Mouse (Mus musculus): ENCODE measurements around the gene Osbp2. TPM values are rescaled to one million over a fixed set of nuclear protein-coding genes. Genes with fewer than 3 reads are reported as not detected.

The Osbp2 gene
- polyA plus RNA-seq, 1 experiment from 2014 or later: 0.34 TPM

DNA sequence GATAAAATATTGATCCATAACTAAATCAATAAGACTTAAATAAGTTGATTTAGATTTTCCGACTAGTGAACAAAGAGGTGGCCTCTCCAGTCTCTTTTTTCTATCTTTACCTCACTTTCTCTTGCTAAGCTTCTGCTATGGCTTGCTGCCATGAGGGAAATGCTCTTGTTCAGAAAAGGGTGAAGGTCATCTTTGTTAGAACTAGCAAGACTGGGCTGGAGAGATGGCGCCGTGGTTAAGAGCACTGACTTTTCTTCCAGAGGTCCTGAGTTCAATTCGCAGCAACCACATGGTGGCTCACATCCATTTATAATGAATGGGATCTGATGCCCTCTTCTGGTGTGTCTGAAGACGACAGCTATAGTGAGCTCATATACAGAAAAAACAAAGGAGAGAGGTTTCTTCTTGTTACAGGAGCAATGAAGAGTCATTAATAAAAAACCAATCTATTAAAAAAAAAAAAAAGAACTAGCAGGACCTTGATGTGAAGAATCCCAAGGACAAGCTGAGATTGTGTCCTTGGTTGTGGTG, 167.6 kb downstream of the Osbp2 start:
- no peak for DNase-seq (ENCODE audit: low spot score)
- no peak overlapping the region for H3K4me3 ChIP-seq
- H3K27ac ChIP-seq: no peak overlapping the region
- no peaks in the 10 kb centered on the region for H3K9me3 ChIP-seq (replicated peaks)
- peaks cover 24% of the 10 kb centered on the region for H3K36me3 ChIP-seq
- H3K4me1 ChIP-seq: no peaks in the 10 kb centered on the region
- H3K27me3 ChIP-seq (ENCODE audit: low read depth, poor library complexity, severe bottlenecking): no peaks in the 10 kb centered on the region
- 87% methylated on average over 5 of the region's 5 CpGs for WGBS

DNA sequence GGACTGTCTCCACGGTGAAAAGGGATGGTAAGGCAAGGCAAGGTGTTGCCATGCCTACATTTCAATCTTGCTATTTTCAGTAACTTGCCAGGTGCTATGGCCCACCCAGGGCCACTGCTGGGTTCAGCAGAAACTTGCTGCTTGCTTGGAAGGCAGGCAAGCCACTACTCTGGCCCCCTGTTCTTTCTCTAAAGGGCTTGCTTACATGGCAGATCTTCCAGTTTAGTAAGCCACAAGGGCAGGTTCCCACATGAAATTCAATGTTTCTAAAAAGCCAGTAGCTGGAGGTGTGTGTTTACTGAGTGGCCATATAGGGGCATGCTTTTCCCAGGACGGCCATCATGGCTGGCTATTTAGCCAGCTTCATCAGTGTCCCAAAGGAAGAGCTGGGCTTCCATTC, 172.0 kb downstream of the Osbp2 start:
- H3K27me3 ChIP-seq (ENCODE audit: low read depth, poor library complexity, severe bottlenecking): no peaks in the 10 kb centered on the region
- WGBS: 89% methylated on average over 2 of the region's 2 CpGs
- no peak overlapping the region for H3K4me3 ChIP-seq
- no peaks in the 10 kb centered on the region for H3K9me3 ChIP-seq (replicated peaks)
- DNase-seq (ENCODE audit: low spot score): no peak
- H3K27ac ChIP-seq: no peak overlapping the region
- H3K36me3 ChIP-seq: peaks cover 68% of the 10 kb centered on the region
- no peaks in the 10 kb centered on the region for H3K4me1 ChIP-seq

DNA sequence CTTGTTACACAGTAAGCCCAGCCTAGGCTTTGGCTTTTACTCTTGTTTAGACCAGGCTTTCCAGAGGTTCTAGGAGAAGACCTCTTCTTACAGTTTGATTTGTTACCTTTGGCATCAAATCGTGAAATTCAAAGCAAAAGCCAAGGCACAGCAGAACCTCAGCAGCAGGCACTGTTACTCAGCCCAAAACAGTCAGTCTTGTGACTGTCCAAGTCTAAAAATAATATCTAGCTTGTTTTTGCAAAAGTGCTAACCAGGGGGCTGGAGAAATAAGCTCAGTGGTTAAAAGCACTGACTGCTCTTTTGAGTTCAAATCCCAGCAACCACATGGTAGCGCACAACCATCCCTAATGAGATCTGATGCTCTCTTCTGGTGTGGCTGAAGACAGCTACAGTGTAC, 176.8 kb downstream of the Osbp2 start:
- no peak overlapping the region for H3K4me3 ChIP-seq
- no peaks in the 10 kb centered on the region for H3K9me3 ChIP-seq (replicated peaks)
- H3K27ac ChIP-seq: no peak overlapping the region
- 91% methylated on average over 2 of the region's 2 CpGs for WGBS
- H3K27me3 ChIP-seq (ENCODE audit: low read depth, poor library complexity, severe bottlenecking): no peaks in the 10 kb centered on the region
- DNase-seq (ENCODE audit: low spot score): no peak
- H3K4me1 ChIP-seq: no peaks in the 10 kb centered on the region
- H3K36me3 ChIP-seq: peaks cover 100% of the 10 kb centered on the region

DNA sequence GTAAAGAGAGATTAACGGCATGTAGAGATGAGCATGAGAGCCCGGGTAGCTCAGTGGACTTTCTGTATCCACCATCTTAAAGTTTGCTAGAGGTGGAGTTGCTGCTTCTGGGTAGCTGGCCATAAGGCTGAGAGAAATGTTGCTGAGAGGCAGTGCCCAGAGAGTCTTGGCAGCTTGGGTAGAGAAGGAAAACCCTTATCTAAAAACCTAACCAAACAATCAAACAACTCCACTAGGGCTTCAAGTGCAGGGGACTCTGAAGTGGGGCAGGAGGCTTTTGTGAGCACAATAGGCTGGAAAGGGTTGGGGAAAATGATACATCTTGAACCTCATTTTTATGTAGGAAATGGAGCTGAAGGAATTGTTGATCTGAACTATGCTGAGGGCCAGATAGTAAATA, 177.4 kb downstream of the Osbp2 start:
- H3K9me3 ChIP-seq (replicated peaks): no peaks in the 10 kb centered on the region
- no peak overlapping the region for H3K4me3 ChIP-seq
- peaks cover 100% of the 10 kb centered on the region for H3K36me3 ChIP-seq
- no peak for DNase-seq (ENCODE audit: low spot score)
- H3K27ac ChIP-seq: no peak overlapping the region
- no peaks in the 10 kb centered on the region for H3K4me1 ChIP-seq
- no peaks in the 10 kb centered on the region for H3K27me3 ChIP-seq (ENCODE audit: low read depth, poor library complexity, severe bottlenecking)
- 92% methylated on average over 2 of the region's 2 CpGs for WGBS

DNA sequence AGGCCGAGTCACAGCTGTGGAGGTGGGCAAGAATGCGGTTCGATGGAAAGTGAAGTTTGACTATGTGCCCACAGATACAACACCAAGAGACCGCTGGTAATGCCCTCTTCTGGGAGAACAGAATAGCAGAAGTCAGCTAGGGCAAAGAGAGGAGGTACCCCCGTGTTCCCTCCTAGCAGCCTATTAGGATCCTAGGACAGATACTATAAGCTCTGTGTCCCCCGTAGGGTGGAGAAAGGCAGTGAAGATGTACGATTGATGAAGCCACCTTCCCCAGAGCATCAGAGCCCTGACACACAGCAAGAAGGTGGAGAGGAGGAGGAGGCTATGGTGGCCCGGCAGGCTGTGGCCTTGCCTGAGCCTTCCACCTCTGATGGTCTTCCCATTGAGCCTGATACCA, 178.3 kb downstream of the Osbp2 start:
- Histone ChIP-seq H3K4me3 (no peak overlapping the region), H3K36me3 (peaks cover 100% of the 10 kb centered on the region), H3K27me3 (ENCODE audit: low read depth, poor library complexity, severe bottlenecking) (no peaks in the 10 kb centered on the region), H3K9me3 (replicated peaks) (no peaks in the 10 kb centered on the region), H3K4me1 (no peaks in the 10 kb centered on the region), H3K27ac (no peak overlapping the region)
- no peak for DNase-seq (ENCODE audit: low spot score)
- WGBS: 96% methylated on average over 8 of the region's 8 CpGs

DNA sequence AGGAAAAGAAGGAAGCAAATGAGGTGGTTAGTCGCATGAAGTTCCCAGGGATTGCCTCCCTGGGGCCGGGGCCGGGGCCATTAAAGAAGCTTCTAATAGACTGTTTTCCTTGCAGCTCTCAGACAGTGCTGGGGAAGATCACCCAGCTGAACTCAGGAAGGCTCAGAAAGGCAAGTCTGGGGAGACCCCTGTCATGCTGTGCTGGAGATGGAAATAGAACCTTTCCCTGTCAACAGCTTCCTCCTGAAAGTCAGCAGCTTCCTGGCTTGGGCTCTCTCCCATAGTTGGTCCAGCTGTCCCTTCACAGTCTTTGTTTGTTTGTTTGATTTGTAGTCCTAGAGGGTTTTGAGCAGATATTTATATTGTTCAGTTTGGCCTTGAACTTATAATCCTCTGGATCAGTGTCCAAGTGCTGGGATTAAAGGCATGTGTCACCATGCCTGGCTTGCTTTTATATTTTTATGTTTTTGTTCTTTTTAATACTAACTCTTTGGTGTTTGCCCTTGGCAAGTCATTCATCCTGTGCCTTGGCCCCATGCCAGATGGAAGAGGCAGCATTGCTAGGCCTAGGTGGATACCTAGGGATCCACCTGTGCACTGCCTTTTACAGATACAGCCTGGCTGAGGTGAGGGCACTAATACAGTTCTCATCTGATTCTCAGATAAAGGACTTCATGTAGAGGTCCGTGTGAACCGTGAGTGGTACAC, 178.8 kb downstream of the Osbp2 start:
- Histone ChIP-seq H3K4me1 (no peaks in the 10 kb centered on the region), H3K36me3 (peaks cover 100% of the 10 kb centered on the region)
- 93% methylated on average over 5 of the region's 5 CpGs for WGBS

DNA sequence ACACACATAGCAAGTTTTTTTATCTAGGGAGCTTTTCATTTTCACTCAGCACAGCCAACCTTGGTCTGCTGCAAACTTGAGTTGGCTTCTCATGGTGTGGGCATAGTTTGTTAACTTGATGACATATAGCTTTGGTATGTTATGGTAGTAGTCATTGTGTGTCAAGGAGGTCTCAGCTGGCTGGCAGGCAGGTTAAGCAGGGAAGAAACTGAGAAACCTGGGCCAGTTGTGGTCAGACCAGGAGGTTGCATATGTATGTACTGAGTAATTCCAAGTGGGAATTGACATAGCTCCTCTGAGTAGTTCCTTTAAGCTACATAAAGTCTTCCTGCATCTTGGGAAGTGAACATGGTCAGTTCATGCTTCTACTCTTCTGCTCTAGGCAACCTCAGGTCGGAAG, 179.5 kb downstream of the Osbp2 start:
- no peak overlapping the region for H3K4me3 ChIP-seq
- H3K4me1 ChIP-seq: no peaks in the 10 kb centered on the region
- DNase-seq (ENCODE audit: low spot score): no peak

More for the DNA sequence above, 178.8 kb downstream of the Osbp2 start:
- H3K27me3 ChIP-seq (ENCODE audit: low read depth, poor library complexity, severe bottlenecking): no peaks in the 10 kb centered on the region
- H3K27ac ChIP-seq: no peak overlapping the region
- no peak for DNase-seq (ENCODE audit: low spot score)
- no peak overlapping the region for H3K4me3 ChIP-seq
- no peaks in the 10 kb centered on the region for H3K9me3 ChIP-seq (replicated peaks)

DNA sequence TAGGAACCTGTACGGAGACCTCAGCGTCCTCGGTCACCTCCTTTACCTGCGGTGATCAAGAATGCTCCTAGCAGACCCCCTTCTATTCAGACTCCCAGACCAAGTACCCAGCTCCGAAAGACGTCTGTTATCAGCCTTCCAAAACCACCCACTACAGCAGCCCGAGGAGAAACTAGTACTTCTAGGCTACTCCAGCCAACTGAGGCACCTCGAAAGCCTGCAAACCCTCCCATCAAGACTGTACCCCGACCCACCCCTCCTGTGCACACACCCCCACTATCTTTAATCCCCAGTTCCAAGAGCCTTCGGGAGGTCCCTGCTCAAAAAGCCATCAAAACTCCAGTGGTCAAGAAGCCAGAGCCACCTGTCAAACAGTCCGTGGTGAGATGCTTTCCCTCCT, 180.0 kb downstream of the Osbp2 start:
- Histone ChIP-seq H3K4me3 (no peak overlapping the region), H3K27ac (no peak overlapping the region), H3K36me3 (peaks cover 100% of the 10 kb centered on the region), H3K27me3 (ENCODE audit: low read depth, poor library complexity, severe bottlenecking) (no peaks in the 10 kb centered on the region), H3K4me1 (no peaks in the 10 kb centered on the region), H3K9me3 (replicated peaks) (no peaks in the 10 kb centered on the region)
- 96% methylated on average over 11 of the region's 11 CpGs for WGBS
- DNase-seq (ENCODE audit: low spot score): no peak

More for the DNA sequence above, 179.5 kb downstream of the Osbp2 start:
- 100% methylated on average over 1 of the region's 1 CpGs for WGBS
- Histone ChIP-seq H3K9me3 (replicated peaks) (no peaks in the 10 kb centered on the region), H3K27ac (no peak overlapping the region), H3K27me3 (ENCODE audit: low read depth, poor library complexity, severe bottlenecking) (no peaks in the 10 kb centered on the region), H3K36me3 (peaks cover 100% of the 10 kb centered on the region)

DNA sequence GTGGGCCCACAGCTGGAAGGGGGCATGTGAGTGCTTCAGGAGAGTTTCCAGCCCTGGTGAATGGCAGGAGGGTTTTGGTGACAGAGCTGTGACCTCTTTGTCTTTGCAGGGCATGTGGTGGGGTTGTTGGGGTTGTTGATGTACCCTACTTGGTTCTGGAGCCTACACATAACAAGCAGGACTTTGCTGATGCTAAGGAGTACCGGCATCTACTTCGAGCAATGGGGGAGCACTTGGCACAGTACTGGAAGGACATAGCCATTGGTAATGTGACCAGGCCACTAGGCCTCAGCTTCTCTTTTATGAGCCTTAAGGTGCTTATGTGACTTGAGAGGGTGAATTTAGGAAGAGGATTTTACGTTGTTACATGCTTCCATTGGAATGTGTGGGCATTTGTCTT, 183.9 kb downstream of the Osbp2 start:
- 96% methylated on average over 3 of the region's 3 CpGs for WGBS
- H3K36me3 ChIP-seq: peaks cover 100% of the 10 kb centered on the region

DNA sequence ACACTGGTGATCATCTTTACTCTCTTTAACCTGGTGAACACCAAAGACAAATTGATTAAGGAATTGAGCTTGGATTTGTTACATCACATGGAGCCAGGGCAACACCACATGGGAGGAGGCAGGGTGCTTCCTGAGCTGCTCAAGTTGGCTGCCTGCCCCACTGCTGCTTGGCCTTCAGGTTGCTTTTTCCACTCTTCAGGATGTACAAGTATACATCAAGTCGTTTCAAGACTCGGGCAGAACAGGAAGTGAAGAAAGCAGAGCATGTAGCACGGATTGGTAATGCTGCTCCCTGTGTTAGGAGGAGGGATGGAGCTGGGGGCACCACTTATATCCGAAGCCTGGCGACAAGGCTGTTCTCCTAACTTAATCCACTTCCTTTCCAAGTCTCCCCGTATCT, 186.5 kb downstream of the Osbp2 start:
- 88% methylated on average over 6 of the region's 6 CpGs for WGBS
- H3K4me1 ChIP-seq: no peaks in the 10 kb centered on the region
- no peaks in the 10 kb centered on the region for H3K27me3 ChIP-seq (ENCODE audit: low read depth, poor library complexity, severe bottlenecking)
- H3K4me3 ChIP-seq: no peak overlapping the region
- H3K9me3 ChIP-seq (replicated peaks): no peaks in the 10 kb centered on the region
- H3K27ac ChIP-seq: no peak overlapping the region
- DNase-seq (ENCODE audit: low spot score): no peak
- peaks cover 100% of the 10 kb centered on the region for H3K36me3 ChIP-seq

More for the DNA sequence above, 183.9 kb downstream of the Osbp2 start:
- H3K27ac ChIP-seq: no peak overlapping the region
- no peak overlapping the region for H3K4me3 ChIP-seq
- no peaks in the 10 kb centered on the region for H3K4me1 ChIP-seq
- DNase-seq (ENCODE audit: low spot score): no peak
- no peaks in the 10 kb centered on the region for H3K9me3 ChIP-seq (replicated peaks)
- H3K27me3 ChIP-seq (ENCODE audit: low read depth, poor library complexity, severe bottlenecking): no peaks in the 10 kb centered on the region

DNA sequence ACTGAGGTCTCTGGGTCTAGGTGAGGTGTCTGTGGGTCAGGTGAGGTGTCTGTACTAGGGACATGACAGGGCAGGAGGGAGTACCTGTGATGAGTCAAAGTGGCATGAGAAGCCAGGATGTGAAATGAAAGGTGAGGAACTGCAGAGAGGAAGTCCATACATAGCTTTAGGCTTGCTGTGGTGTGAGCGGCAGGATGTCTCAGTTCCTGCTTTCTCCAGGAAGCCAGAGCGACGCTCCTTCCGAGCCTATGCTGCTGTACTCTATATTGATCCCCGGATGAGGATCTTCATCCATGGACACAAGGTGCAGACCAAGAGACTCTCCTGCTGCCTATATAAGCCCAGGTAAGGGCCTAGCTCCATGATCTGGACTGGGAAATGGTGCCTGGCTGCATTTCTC, 187.3 kb downstream of the Osbp2 start:
- 75% methylated on average over 5 of the region's 5 CpGs for WGBS
- Histone ChIP-seq H3K36me3 (peaks cover 100% of the 10 kb centered on the region), H3K4me3 (no peak overlapping the region), H3K4me1 (no peaks in the 10 kb centered on the region), H3K27me3 (ENCODE audit: low read depth, poor library complexity, severe bottlenecking) (no peaks in the 10 kb centered on the region), H3K9me3 (replicated peaks) (no peaks in the 10 kb centered on the region), H3K27ac (no peak overlapping the region)
- no peak for DNase-seq (ENCODE audit: low spot score)

DNA sequence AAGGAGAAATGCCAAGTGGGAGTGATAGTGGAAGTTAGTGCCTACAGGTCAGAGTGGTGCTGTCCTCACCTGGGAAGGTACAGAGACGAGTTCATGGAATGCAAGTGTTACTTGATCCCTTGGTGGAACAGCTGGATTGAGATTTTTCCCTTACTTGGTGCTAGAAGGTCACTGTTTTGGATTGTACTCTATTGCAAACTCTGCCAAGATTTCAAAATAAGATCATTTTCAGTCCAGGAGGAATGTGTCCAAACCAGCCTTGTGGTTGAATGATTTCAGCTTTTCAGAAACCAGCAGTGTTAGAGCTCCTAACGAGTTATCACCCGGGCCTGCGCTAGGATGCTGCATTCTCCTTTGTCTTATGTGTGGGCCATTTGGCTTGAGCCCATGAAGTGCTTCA, 189.2 kb downstream of the Osbp2 start:
- Histone ChIP-seq H3K4me3 (no peak overlapping the region), H3K27ac (no peak overlapping the region), H3K9me3 (replicated peaks) (no peaks in the 10 kb centered on the region), H3K27me3 (ENCODE audit: low read depth, poor library complexity, severe bottlenecking) (no peaks in the 10 kb centered on the region), H3K36me3 (peaks cover 100% of the 10 kb centered on the region), H3K4me1 (no peaks in the 10 kb centered on the region)
- no peak for DNase-seq (ENCODE audit: low spot score)
- 87% methylated on average over 4 of the region's 4 CpGs for WGBS

DNA sequence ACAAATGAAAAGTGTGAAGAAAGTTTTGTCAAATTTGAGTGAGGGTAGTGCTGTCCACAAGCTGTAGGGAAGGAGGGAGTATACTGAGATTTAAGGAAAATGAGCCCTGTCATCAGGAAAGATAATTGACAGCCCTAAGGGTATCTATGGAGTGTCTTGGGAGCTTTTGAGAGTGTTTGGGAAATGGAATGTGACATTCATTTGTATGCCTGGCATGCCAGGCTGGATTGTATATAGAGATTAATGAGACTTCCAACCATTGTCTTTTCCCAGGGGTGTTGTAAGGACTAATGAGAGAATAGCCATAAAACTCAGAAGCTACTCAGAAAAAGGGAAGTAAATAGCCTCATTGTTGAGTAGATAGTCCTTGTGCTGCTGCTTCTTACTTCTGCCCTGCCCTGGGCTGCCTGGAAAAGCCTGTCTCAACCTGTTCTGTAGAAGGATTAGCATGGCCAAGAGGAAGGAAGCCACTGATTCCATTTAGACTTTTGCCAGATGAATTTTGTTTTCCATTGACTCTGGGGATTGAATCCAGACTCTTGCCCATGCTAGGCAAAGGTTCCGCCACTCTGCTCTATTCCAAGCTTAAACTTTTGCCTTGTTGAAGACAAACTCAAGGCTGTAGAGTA, 192.6 kb downstream of the Osbp2 start:
- H3K36me3 ChIP-seq: peaks cover 98% of the 10 kb centered on the region
- H3K4me1 ChIP-seq: no peaks in the 10 kb centered on the region
- no peaks in the 10 kb centered on the region for H3K9me3 ChIP-seq (replicated peaks)
- DNase-seq (ENCODE audit: low spot score): no peak
- no peaks in the 10 kb centered on the region for H3K27me3 ChIP-seq (ENCODE audit: low read depth, poor library complexity, severe bottlenecking)
- no peak overlapping the region for H3K27ac ChIP-seq
- no peak overlapping the region for H3K4me3 ChIP-seq
- 89% methylated on average over 1 of the region's 1 CpGs for WGBS

Measured in limb, embryonic 10.5 days (tissue).